Mouse (Mus musculus) megakaryocyte, embryonic 14.5 days (primary cell): ENCODE results near the gene Cabp7. TPM values are rescaled to one million over a fixed set of nuclear protein-coding genes. Genes with fewer than 3 reads are reported as not detected.

Experiments used
- H3K27me3 ChIP-seq: replicated peaks from 2 replicates; pipeline ENCODE3; 2012; ENCODE audit warnings: inconsistent platforms
- H3K36me3 ChIP-seq: replicated peaks from 2 replicates; pipeline ENCODE3; 2012; ENCODE audit warnings: low read length, inconsistent platforms, mixed read lengths
- H3K4me1 ChIP-seq: 2 replicates; pipeline ENCODE4 v1.6.1; 2012; ENCODE audit warnings: inconsistent platforms
- H3K4me3 ChIP-seq: replicated peaks from 2 replicates; pipeline ENCODE3; 2012; ENCODE audit warnings: moderate library complexity, mild to moderate bottlenecking, inconsistent platforms
- H3K9me3 ChIP-seq: 2 replicates; pipeline ENCODE4 v1.6.1; 2012; ENCODE audit warnings: inconsistent platforms
- FLI1 ChIP-seq: IDR thresholded peaks from 2 replicates; pipeline ENCODE4 v1.6.1; 2012; ENCODE audit warnings: low read length, inconsistent platforms, mixed read lengths
- GATA1 ChIP-seq: IDR thresholded peaks from 3 replicates; pipeline ENCODE4 v1.6.1; 2012; ENCODE audit warnings: mixed read lengths, low read length, inconsistent platforms, borderline replicate concordance
- polyA plus RNA-seq: library from polyadenylated mRNA; stranded (reverse); fragments of >175 nt; gene quantifications from 2 replicates; pipeline ENCODE4 v1.2.3, GENCODE M21; 2012; ENCODE audit warnings: low replicate concordance; ENCODE audit not compliant: insufficient read depth

Gene Cabp7
- not detected in 2 replicates for polyA plus RNA-seq

DNA sequence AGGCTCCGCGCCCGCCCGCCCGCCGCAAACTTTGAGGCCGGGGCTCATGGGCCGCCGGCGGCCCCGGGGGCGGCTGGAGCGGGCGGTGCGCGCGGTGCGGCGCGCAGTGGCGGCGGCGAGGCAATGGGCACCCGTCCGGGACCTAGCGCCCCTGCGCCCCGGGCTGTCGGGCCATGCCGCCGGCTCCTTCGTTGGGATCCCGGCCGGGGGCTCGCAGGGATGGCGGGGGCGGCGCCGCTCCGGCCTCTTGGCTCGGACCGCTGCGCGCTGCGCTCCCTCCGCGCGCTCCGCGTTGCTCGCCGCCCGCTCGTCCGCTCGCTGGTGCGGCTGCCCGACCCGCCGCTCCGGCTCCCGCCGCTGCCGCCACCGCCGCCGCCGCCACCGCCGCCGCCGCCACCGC is at the start of gene Cabp7:
TSS of gene Cabp7 (minus strand) at position 46 of the 400 bp plus-strand sequence.
- peaks cover 3% of the 10 kb centered on the region; the same call in 1 of the 2 replicates for H3K9me3 ChIP-seq
- H3K4me3 ChIP-seq, result peak within 1 kb of the TSS; percentile 62
- no peaks in the 10 kb centered on the region for H3K36me3 ChIP-seq
- TF ChIP-seq GATA1, result no peak
- no peak for TF ChIP-seq FLI1
- peaks cover 96% of the 10 kb centered on the region for H3K27me3 ChIP-seq
- peaks cover 11% of the 10 kb centered on the region for H3K4me1 ChIP-seq

DNA sequence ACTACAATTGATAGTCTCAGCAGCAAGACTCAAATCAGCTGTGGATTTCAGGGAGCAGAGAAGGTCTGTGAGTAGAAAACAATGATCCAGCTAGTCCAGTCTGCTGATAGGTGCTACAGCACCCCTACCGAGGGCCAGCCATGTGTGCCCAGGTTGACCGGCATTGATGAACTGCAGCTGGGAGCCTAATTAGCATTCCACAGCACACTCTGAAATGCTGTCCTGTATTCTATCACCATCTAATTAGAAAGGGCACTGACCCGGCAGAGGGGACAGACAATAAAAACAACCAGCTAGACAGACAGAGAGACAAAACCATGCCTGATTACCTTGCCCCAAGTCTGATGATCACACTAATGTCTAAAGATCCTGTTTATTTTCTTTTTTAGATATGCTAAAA is 46.4 kb upstream of the Cabp7 start:
- 0 out of 2 replicates have a peak, but pooled peaks cover 3% of the 10 kb centered on the region for H3K4me1 ChIP-seq
- H3K4me3 ChIP-seq, result no peak overlapping the region
- peaks cover 93% of the 10 kb centered on the region for H3K36me3 ChIP-seq
- TF ChIP-seq FLI1 (no peak), GATA1 (no peak)
- no peaks in the 10 kb centered on the region for H3K9me3 ChIP-seq
- H3K27me3 ChIP-seq, result no peaks in the 10 kb centered on the region

DNA sequence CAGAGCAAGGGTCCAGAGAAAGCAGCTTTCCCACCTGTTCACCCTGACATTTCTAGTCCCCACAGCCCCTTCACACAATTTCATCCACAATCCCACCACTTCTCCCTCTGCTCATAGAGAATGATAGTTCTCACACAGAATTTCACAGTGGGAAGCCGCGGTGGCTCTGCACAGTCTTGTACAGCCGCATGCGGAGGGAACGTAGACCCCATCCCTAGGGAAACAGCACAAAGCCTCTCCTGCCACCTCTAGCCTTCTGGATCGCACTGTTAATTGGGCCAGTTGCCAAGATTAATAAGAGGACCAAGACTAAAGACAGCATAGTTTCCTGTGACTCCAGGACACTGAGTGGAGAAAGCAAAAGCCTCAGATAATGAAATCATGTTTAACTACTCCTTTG is 45.0 kb upstream of the Cabp7 start:
- TF ChIP-seq GATA1 (no peak), FLI1 (no peak)
- Histone ChIP-seq H3K4me3 (no peak overlapping the region), H3K4me1 (peaks cover 8% of the 10 kb centered on the region), H3K9me3 (no peaks in the 10 kb centered on the region), H3K36me3 (peaks cover 93% of the 10 kb centered on the region), H3K27me3 (no peaks in the 10 kb centered on the region)

DNA sequence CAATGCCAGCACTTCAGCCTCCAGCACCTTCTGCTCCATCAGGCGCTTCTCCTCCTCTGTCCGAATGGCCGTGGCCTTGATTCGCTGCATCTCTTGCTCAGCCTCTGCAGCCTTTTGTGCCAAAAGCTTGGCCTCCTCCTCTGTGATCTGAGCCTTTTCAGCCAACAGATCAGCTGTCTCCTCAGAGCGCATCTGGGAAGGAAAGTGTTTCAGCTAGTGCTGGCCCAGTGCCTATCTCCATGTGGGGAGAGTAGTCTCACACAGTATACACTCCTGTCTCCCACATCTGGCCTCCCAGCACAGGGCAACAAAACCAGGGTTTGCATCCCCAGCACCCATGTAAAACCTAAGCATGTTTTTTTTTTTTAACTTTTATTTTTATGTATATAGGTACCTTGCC is 43.1 kb upstream of the Cabp7 start:
- Histone ChIP-seq H3K4me1 (peaks cover 26% of the 10 kb centered on the region), H3K4me3 (no peak overlapping the region), H3K27me3 (no peaks in the 10 kb centered on the region), H3K36me3 (peaks cover 94% of the 10 kb centered on the region), H3K9me3 (no peaks in the 10 kb centered on the region)
- TF ChIP-seq FLI1 (no peak), GATA1 (no peak)

DNA sequence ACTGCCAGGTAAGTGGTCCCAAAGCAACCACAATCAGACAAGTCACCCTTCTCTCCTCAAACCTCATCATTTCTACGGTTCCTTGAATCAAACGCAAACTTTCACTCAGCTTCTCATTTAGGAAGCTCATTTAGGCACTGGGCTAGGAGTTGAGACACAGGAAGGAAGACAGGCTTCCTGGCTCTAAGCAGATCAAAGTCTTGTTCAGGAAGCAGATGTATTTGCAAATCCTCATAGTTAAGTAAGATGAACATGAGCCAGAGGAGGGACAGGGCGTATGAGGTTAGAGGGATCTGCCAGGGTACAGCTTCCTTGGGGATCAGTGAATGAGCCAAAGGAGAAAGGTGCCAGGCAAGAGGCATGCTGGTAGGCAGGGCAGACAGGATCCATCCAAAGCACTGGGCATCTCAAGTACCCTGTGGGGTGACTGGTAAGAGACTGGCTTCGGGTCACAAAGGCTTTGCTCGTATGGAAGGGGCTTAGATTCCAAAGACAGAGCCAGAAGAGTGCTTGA is 38.1 kb upstream of the Cabp7 start:
- H3K4me1 ChIP-seq, result peaks cover 52% of the 10 kb centered on the region
- H3K9me3 ChIP-seq, result no peaks in the 10 kb centered on the region
- H3K36me3 ChIP-seq, result peaks cover 95% of the 10 kb centered on the region
- peak overlapping the region; percentile 71 for H3K4me3 ChIP-seq
- TF ChIP-seq FLI1, result no peak
- TF ChIP-seq GATA1, result no peak
- H3K27me3 ChIP-seq, result no peaks in the 10 kb centered on the region

DNA sequence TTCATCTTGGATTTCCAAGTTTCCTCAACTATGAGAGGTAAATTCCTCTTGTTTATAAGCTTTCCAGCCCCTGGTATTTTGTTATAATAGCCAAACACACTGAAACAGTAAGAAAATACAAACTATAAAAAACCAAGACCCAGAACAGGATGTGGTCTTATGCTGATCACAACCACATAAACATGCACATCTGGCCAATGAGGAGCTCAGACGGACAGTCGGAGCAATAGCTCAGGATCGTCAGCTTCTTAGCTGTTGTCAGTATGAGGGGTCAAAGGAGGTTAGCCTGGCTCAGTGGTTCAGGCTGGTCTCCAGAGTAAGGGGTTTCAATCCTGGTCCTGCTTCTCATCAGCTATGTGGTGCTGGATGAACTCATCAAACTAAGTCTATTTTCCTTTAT is 36.5 kb upstream of the Cabp7 start:
- Histone ChIP-seq H3K36me3 (peaks cover 95% of the 10 kb centered on the region), H3K27me3 (no peaks in the 10 kb centered on the region), H3K4me3 (peak overlapping the region; percentile 46), H3K9me3 (0 out of 2 replicates have a peak, but pooled peaks cover 3% of the 10 kb centered on the region), H3K4me1 (peaks cover 50% of the 10 kb centered on the region)
- TF ChIP-seq FLI1 (no peak), GATA1 (no peak)

DNA sequence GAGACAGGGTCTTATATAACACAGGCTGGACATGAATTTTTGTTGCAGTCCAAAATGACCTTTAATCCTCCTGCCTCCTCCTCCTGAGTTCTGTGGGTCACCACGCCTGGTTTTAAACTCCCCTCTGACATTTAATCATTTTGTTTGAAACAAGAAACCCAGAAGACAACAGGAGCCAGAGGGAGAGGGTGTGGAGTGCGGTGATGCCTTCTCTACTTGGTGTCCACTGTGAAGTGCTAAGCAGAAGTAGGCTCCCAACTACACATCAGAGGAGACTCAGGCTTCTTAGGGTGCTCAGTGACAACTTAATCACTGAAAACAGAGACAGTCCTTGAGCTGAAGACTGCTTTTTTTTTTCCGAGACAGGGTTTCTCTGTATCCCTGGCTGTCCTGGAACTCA is 34.3 kb upstream of the Cabp7 start:
- Histone ChIP-seq H3K27me3 (no peaks in the 10 kb centered on the region), H3K36me3 (peaks cover 93% of the 10 kb centered on the region), H3K9me3 (0 out of 2 replicates have a peak, but pooled peaks cover 4% of the 10 kb centered on the region), H3K4me3 (no peak overlapping the region), H3K4me1 (peaks cover 37% of the 10 kb centered on the region)
- TF ChIP-seq GATA1 (no peak), FLI1 (no peak)

DNA sequence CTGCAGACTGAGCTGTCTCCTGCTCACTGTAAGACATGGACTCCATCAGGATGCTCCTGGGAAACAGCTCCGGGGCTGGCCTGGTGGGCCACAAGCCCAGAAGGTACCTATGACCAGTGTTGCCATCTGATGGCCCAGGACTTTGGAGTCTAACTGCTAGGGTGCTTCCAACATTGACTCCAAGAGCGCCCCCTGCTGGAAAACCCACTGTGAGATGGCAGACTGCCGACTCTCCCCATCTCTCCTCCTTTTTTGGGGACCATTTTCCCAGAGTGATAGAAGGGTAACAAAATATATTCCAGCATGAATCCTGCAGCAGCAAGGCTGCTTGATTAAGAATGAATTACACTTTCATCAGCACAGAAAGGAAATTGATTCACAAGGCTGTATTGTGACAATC is 26.3 kb upstream of the Cabp7 start:
- Histone ChIP-seq H3K4me1 (no peaks in the 10 kb centered on the region), H3K36me3 (peaks cover 90% of the 10 kb centered on the region), H3K4me3 (no peak overlapping the region)

DNA sequence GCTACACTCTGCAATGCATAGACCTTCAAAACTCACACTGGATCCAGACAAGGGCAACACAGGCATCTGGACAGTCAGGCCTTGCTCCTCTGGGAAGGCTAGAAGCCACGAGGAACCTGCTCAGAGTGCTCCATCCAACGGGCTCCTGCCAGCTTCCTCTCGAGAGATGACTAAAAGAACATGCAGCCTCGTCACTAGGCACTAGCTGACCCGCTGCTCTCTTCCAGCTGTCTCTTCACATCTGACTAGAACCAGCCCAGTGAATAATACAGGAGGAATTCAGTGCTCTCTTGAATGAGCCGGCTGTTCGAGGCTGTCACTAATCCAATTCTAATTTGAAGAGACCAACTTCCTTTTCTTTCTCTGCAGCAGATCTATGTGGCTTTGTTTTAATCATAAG is 25.2 kb upstream of the Cabp7 start:
- no peak for TF ChIP-seq FLI1
- TF ChIP-seq GATA1, result no peak
- H3K36me3 ChIP-seq, result peaks cover 91% of the 10 kb centered on the region
- no peak overlapping the region for H3K4me3 ChIP-seq
- H3K9me3 ChIP-seq, result no peaks in the 10 kb centered on the region
- H3K27me3 ChIP-seq, result no peaks in the 10 kb centered on the region
- no peaks in the 10 kb centered on the region for H3K4me1 ChIP-seq

More for the DNA sequence above, 26.3 kb upstream of the Cabp7 start:
- Histone ChIP-seq H3K9me3 (no peaks in the 10 kb centered on the region), H3K27me3 (no peaks in the 10 kb centered on the region)
- no peak for TF ChIP-seq FLI1
- no peak for TF ChIP-seq GATA1

DNA sequence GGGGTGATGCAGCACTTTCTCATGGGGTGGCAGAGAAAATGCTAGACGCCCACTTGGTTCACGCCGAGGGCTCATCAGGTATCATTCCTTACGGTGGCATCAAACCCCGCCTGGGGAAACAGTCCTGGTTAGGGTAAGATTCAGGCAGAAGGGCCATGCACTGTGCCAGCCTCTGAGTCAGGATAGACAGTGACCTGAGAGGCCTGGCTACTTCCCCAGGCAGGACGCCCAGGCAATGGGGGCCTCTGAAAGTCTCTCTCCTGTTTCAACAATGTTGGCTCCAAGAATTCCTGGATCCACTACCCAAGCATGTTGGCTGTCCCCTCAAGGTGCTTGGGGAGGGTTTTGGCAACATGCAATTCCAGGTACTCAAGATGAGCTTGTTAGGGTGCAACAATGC is 23.3 kb upstream of the Cabp7 start:
- no peaks in the 10 kb centered on the region for H3K9me3 ChIP-seq
- no peak overlapping the region for H3K4me3 ChIP-seq
- TF ChIP-seq FLI1, result no peak
- no peak for TF ChIP-seq GATA1
- peaks cover 2% of the 10 kb centered on the region; the same call in 1 of the 2 replicates for H3K4me1 ChIP-seq
- peaks cover 90% of the 10 kb centered on the region for H3K36me3 ChIP-seq
- H3K27me3 ChIP-seq, result peaks cover 1% of the 10 kb centered on the region

DNA sequence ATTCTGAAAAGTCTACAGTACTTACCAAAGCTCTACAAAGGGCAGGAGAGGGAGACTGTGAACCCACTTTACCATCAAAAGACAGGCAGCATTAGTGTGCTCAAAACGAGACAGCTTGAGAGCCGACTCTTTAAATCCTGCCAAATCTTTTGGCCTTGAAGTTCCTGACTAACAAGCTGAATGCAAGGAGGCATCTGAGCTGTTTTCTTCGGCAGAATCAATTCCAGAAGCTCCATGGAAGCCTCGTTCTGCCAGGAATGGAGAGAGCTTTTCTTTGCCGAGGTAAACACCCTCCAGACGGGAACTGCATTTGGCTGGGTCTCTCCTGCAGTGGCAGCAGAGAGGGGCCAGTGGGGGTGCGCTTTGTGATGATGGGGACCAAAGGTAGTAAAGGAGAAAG is 22.7 kb upstream of the Cabp7 start:
- H3K4me3 ChIP-seq, result no peak overlapping the region
- H3K9me3 ChIP-seq, result no peaks in the 10 kb centered on the region
- H3K4me1 ChIP-seq, result peaks cover 4% of the 10 kb centered on the region; the same call in 1 of the 2 replicates
- H3K27me3 ChIP-seq, result peaks cover 1% of the 10 kb centered on the region
- H3K36me3 ChIP-seq, result peaks cover 88% of the 10 kb centered on the region
- TF ChIP-seq GATA1 (no peak), FLI1 (no peak)
